Mouse (Mus musculus): ENCODE data around the gene Kirrel3. TPM values are rescaled to one million over a fixed set of nuclear protein-coding genes. Genes with fewer than 3 reads are reported as not detected.

The Kirrel3 gene
- total RNA-seq, 2 experiments from 2014 or later, result 59.8 to 62.6 TPM

GRCm38 (mm10) chr9:34987422-34988148 lies 501.9 kb downstream of the Kirrel3 start:
- no peak for DNase-seq (ENCODE audit: extremely low spot score in 1 of 2, low spot score in 2 of 2)
- intact Hi-C loops (cut with DNase I), result no loop called here
- Histone ChIP-seq H3K27ac (no peak overlapping the region), H3K4me3 (no peak overlapping the region)
- no peak for TF ChIP-seq CTCF (IDR thresholded peaks at IDR 0.05)

GRCm38 (mm10) chr9:34988683-34989082 lies 503.0 kb downstream of the Kirrel3 start:
- intact Hi-C loops (cut with DNase I), result no loop called here
- no peak for DNase-seq (ENCODE audit: extremely low spot score in 1 of 2, low spot score in 2 of 2)
- Histone ChIP-seq H3K4me3 (no peak overlapping the region), H3K27ac (no peak overlapping the region)
- TF ChIP-seq CTCF (IDR thresholded peaks at IDR 0.05), result no peak

DNA sequence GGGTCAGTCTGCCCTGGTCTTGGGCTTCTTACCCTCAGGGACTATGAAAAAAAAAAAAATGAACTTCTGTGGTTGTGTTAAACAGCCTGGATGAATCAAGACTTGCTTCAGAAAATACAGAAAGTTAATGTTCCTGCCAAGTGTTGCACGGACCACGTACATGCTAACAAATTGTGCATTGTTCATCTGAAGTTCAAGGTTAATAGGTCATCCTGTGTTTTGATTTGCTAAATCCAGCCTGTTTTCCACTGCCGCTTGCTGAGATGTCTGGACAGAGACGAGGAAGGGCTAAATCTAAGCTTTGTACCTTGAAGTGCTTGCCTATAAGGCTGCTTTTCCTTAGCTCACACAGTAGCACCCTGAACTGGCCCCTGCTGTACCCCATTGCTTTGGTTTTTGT lies 506.5 kb downstream of the Kirrel3 start:
- no peak for TF ChIP-seq CTCF (IDR thresholded peaks at IDR 0.05)
- Histone ChIP-seq H3K27ac (peak overlapping the region; percentile 1), H3K4me3 (no peak overlapping the region)
- no peak for DNase-seq (ENCODE audit: extremely low spot score in 1 of 2, low spot score in 2 of 2)
- intact Hi-C loops (cut with DNase I), result no loop called here

DNA sequence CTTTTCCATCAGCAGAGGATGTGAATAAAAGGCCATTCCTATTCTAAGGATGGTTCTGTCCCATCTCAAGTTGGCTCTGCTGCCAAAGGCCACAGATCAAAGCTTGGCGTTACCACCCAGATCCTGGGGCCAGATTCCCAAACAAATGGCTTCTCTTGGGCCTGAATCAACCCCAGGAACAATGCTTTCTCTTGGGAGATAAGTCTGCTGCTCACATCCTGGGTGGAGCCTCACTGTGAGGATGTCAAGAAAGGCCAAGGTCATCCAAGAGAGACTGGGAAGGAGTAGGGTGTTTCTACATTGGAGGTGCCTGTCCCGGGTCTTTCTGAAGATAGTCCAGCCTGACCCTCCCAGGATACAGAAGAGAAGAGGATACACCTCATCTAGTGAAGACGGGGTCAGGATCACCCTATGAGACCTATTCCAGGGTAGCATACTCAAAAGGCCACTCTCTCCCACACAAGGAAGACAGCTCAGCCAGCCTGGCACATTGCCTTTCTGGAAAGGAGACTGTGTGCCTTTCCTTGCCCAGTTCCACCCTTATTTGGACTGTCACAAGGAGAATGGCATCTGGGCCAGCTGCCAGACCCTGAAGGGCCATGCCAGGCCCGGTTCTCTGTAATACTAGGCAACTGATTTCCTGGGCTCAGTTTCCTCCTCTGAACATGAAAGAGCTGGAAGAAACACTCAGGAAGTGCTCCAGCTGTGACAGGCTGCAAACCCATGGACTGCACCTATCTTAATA lies 507.9 kb downstream of the Kirrel3 start:
- DNase-seq (ENCODE audit: extremely low spot score in 1 of 2, low spot score in 2 of 2), result peak; percentile 64 to 71
- no peak for TF ChIP-seq CTCF (IDR thresholded peaks at IDR 0.05)
- Histone ChIP-seq H3K4me3 (no peak overlapping the region), H3K27ac (peak overlapping the region; percentile 70)
- intact Hi-C loops (cut with DNase I), result no loop called here

DNA sequence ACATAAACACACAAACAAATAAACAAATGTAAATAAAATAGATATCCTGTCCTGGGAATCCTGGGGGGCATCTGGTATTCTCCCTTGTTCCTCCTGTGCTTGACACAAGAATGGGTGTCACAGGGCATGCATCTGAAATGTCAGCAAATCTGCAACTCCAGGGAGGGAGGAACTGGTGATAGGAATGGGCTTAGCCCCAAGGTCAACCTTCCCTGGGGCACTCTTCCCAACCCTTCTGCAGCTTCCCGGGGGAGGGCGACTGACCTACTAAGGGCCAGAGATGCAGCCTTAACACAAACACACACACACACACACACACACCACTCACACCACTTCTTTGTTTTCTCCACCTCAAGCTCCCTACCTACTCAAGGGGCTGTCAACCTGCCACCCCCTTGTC lies 509.4 kb downstream of the Kirrel3 start:
- intact Hi-C loops (cut with DNase I), result no loop called here

GRCm38 (mm10) chr9:34995660-34996378 lies 510.1 kb downstream of the Kirrel3 start:
- H3K27ac ChIP-seq, result peak overlapping the region; percentile 59
- DNase-seq (ENCODE audit: extremely low spot score in 1 of 2, low spot score in 2 of 2), result peak; percentile 53 to 56
- TF ChIP-seq CTCF (IDR thresholded peaks at IDR 0.05), result no peak
- intact Hi-C loops (cut with DNase I), result no loop called here
- H3K4me3 ChIP-seq, result no peak overlapping the region

More for the DNA sequence above, 509.4 kb downstream of the Kirrel3 start:
- peak overlapping the region; percentile 54; the same call in 1 of the 2 replicates for H3K27ac ChIP-seq
- DNase-seq (ENCODE audit: extremely low spot score in 1 of 2, low spot score in 2 of 2), result no peak
- no peak for TF ChIP-seq CTCF (IDR thresholded peaks at IDR 0.05)
- no peak overlapping the region for H3K4me3 ChIP-seq

DNA sequence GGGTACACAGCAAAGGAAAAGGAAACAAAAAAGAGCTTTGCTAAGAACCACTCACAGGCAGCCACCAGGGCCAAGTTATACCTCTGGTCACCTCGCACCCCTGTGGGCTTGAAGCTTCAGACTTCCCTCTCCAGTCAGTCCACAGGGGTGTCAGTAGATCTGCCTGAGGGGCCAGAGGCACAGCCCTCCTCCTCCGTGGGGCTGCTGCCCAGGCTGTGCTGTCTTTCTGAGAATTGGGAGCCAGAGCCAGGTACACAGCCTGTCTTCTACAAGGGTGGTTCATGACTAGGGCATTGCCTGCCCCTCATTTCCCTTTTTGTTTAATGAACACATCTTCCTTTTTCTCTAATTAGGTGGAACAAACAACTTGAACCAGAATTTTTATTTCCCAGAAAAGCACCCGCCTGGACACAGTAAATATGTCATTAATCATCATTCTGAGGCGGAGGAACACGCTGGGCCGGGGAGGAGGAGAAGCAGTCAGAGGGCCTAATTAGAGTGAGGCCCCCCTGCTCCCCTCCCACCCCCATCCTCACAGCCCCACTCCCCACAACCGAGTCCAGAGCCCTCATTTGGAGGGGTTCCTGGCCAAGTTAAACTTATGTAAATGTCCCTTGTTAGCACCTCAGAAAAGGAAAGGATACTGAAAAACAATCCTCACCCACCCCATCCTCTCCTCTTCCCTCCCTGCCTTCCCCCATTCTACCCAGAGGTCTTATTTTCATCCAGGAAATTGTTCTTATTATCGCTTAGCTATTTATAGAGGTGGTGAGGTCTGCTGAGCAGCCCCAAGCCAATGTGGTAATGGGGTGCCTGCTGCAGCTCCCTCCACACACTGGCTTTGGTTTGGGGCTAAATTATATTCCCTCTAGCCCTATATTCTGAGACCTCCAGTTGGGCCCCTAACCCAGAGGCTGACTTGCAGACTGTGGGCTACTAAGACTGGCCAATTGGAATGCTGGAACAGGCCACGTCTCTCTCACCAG lies 512.5 kb downstream of the Kirrel3 start:
- Histone ChIP-seq H3K4me3 (no peak overlapping the region), H3K27ac (peak overlapping the region; percentile 51; the same call in 1 of the 2 replicates)
- no peak for DNase-seq (ENCODE audit: extremely low spot score in 1 of 2, low spot score in 2 of 2)
- TF ChIP-seq CTCF (IDR thresholded peaks at IDR 0.05), result no peak
- intact Hi-C loops (cut with DNase I), result no loop called here

DNA sequence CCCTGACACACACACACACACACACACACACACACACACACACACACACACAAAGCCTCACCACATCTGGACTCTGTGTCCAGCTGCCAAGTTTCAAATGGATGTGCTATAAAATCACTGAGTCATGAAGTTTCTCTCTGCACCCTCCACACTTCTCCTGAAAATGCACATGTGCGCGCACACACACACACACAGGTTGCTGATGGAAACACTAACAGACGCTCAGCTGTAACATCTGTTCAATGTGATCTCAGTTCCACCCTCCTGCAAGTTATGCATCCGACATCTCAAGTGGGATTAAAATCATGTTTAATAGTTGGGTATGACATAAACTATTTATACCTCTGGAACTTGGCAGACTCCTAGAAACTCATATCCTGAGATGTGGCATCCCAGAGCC lies 518.4 kb downstream of the Kirrel3 start:
- no peak for DNase-seq (ENCODE audit: extremely low spot score in 1 of 2, low spot score in 2 of 2)
- Histone ChIP-seq H3K4me3 (no peak overlapping the region), H3K27ac (no peak overlapping the region)
- no peak for TF ChIP-seq CTCF (IDR thresholded peaks at IDR 0.05)
- intact Hi-C loops (cut with DNase I), result no loop called here

DNA sequence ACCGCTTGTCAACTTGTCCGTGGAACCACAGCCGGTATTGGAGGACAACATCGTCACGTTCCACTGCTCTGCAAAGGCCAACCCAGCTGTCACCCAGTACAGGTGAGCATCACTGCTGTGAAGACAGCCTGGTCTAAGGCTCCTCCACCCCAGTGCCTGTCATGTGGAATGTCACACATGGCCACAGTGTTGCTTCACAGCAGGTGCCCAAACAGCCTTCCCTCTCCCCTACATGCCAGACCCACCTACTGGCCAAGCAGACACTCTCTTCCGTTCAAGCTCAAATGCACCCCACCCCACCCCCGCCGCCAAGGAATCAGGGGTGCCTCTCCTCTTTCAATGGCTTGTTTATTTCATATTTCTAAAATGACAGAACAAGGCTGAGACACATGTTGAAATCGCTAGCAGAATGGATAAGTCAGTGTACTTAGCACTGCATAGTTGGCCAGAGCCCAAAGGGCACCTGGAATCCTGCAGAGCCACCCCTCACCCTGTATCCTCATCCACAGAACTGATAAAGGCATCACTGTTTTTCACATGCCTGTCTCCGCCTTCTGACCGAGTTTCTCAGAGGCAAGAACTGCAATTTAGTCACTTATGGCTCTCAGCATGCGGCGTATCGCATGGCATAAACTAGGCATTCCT lies 522.1 kb downstream of the Kirrel3 start:
- H3K27ac ChIP-seq, result no peak overlapping the region
- TF ChIP-seq CTCF (IDR thresholded peaks at IDR 0.05), result no peak
- no peak for DNase-seq (ENCODE audit: extremely low spot score in 1 of 2, low spot score in 2 of 2)
- intact Hi-C loops (cut with DNase I), result no loop called here
- H3K4me3 ChIP-seq, result no peak overlapping the region

- intact Hi-C loops (cut with DNase I), result loop anchor here (5.0 to 10.0 kb wide), 6 partner anchors 104 to 1162 kb away; no protein-coding TSS in a partner anchor
- TF ChIP-seq CTCF (IDR thresholded peaks at IDR 0.05), result peak; percentile 45
- DNase-seq (ENCODE audit: extremely low spot score in 1 of 2, low spot score in 2 of 2), result no peak
- Histone ChIP-seq H3K4me3 (no peak overlapping the region), H3K27ac (peak overlapping the region; percentile 66)
These were observed 531.1 kb downstream of the Kirrel3 start for GRCm38 (mm10) chr9:35016762-35017161.

Data from left cerebral cortex, adult 2 months (tissue).